Comparison of ENCODE assay signal across 22 mouse cellular contexts in the genomic region with DNA sequence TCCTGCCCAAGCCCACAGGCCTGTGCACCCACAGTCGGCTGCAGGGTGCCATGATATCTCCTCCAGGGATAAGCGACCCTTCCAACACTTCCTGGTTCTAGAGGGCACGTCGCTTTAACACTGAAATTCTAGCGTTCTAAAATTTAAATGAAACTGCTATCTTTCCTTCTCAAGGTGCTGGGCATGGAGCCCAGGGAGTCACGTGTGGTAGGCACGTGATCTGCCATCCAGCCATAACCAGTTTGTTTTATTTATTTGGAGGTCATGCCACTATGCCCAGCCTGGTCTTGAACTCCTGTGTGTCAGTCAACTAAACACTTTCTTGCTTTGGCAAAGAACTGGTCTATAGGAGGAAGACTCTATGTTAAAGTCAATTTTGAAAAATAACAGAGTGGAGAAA. TPM values are rescaled to one million over a fixed set of nuclear protein-coding genes. Genes with fewer than 3 reads are reported as not detected.
"Had no signal": no experiment of that assay in that cellular context is flagged by ENCODE, and none has a peak within 500 bp of the region (broad histone marks: within the 10 kb centered on the region; RNA-seq: fewer than 3 reads in every experiment).

No protein-coding gene starts in this region.

- DNase-seq: kidney, adult 8-10 months; kidney, postnatal 25 days; layer of hippocampus, adult 9-11 months; layer of hippocampus, postnatal 36 days; liver, embryonic 13.5 days; lung, adult 18-20 months; lung, postnatal 36 days; midbrain, embryonic 14.5 days; thymus, adult 2 months; thymus, postnatal 25 days had no signal

- H3K27me3 ChIP-seq: neural tube, embryonic 12.5 days had no signal

- H3K36me3 ChIP-seq: limb, embryonic 15.5 days; liver, embryonic 13.5 days; neural tube, embryonic 12.5 days had no signal

- H3K4me3 ChIP-seq: limb, embryonic 15.5 days; liver, embryonic 13.5 days; neural tube, embryonic 12.5 days had no signal

- H3K4me2 ChIP-seq: limb, embryonic 15.5 days; liver, embryonic 13.5 days; neural tube, embryonic 12.5 days had no signal

RNA-seq across cellular contexts. Expression of a gene that starts 35.7 kb away (rescaled TPM):
- total RNA-seq: layer of hippocampus, adult 18-20 months; layer of hippocampus, postnatal 36 days; left cerebral cortex, adult 8-10 months; left cerebral cortex, postnatal 25 days; megakaryocyte progenitor cell, adult 5-6 weeks; neutrophil, adult 5-6 weeks had no signal
- polyA plus RNA-seq: intestine, postnatal 0 days; kidney, embryonic 16.5 days; limb, embryonic 11.5 days; limb, embryonic 15.5 days; liver, embryonic 13.5 days; lung, postnatal 0 days; midbrain, embryonic 14.5 days; neural tube, embryonic 12.5 days; stomach, postnatal 0 days; thymus, adult 2 months had no signal
